Mouse (Mus musculus) limb, embryonic 15.5 days (tissue): ENCODE results near the gene Mapk11. TPM values are rescaled to one million over a fixed set of nuclear protein-coding genes. Genes with fewer than 3 reads are reported as not detected.

ENCODE experiments used
- ATAC-seq: fragments of 200-750 bp; cut with Nextera tagmentation; 2 replicates; pipeline ENCODE4 v1.8.0; 2017; ENCODE audit warnings: low read depth, moderate TSS enrichment; ENCODE audit not compliant: insufficient number of reproducible peaks, low FRiP score, low TSS enrichment
- H3K27ac ChIP-seq: fragments of 300-500 bp; sonication (generic); 2 replicates; pipeline ENCODE4 v1.5.1; 2015; ENCODE audit warnings: moderate library complexity, mild to moderate bottlenecking, inconsistent platforms
- H3K27me3 ChIP-seq: fragments of 300-500 bp; sonication (generic); 2 replicates; pipeline ENCODE4 v1.6.1; 2015; ENCODE audit warnings: inconsistent platforms
- H3K36me3 ChIP-seq: fragments of 300-500 bp; sonication (generic); 2 replicates; pipeline ENCODE4 v1.6.1; 2015; ENCODE audit warnings: inconsistent platforms
- H3K4me1 ChIP-seq: fragments of 300-500 bp; sonication (generic); 2 replicates; pipeline ENCODE4 v1.6.1; 2015; ENCODE audit warnings: inconsistent platforms
- H3K4me2 ChIP-seq: fragments of 300-500 bp; sonication (generic); 2 replicates; pipeline ENCODE4 v1.6.1; 2015; ENCODE audit warnings: mild to moderate bottlenecking, inconsistent platforms
- H3K4me3 ChIP-seq: fragments of 300-500 bp; sonication (generic); 2 replicates; pipeline ENCODE4 v1.5.1; 2015; ENCODE audit warnings: mild to moderate bottlenecking, inconsistent platforms
- H3K9ac ChIP-seq: fragments of 300-500 bp; sonication (generic); 2 replicates; pipeline ENCODE4 v1.6.1; 2015; ENCODE audit warnings: inconsistent platforms
- H3K9me3 ChIP-seq: fragments of 300-500 bp; sonication (generic); 2 replicates; pipeline ENCODE4 v1.6.1; 2016; ENCODE audit warnings: inconsistent platforms
- WGBS: fragments of 180-500 bp; shearing (Covaris S2); methylation state at CpG from one replicate; pipeline ENCODE4 v1.1.7; 2015; 5-methylcytosine and 5-hydroxymethylcytosine counted together
- polyA plus RNA-seq: library from polyadenylated mRNA; unstranded; fragments of >200 nt; fragmentation: Nextera tagmentation; extraction: Ambion mirVana; gene quantifications from 2 replicates; pipeline ENCODE4 v1.2.1, GENCODE M21; 2015

Mapk11 gene
- polyA plus RNA-seq: 7.8 and 8.3 TPM in 2 replicates

GRCm38 (mm10) chr15:89149271-89150040 lies at the start of gene Mapk11:
TSS of gene Mapk11 (minus strand) at chr15:89149628.
- Histone ChIP-seq H3K36me3 (peaks cover 12% of the 10 kb centered on the region), H3K27me3 (peaks cover 39% of the 10 kb centered on the region), H3K4me1 (peaks cover 28% of the 10 kb centered on the region), H3K9me3 (no peaks in the 10 kb centered on the region), H3K4me3 (peak within 1 kb of the TSS; percentile 66), H3K9ac (peak within 1 kb of the TSS; percentile 41), H3K27ac (0 out of 2 replicates have a peak within 1 kb of the TSS, but pooled peaks have one; percentile 18), H3K4me2 (peak within 1 kb of the TSS; percentile 97)
- under 1% methylated on average over 51 of the region's 61 CpGs for WGBS
- peak; percentile 52 for ATAC-seq

GRCm38 (mm10) chr15:89197056-89197455 lies 47.6 kb upstream of the Mapk11 start:
- H3K27ac ChIP-seq: peak overlapping the region; percentile 100
- 73% methylated on average over 15 of the region's 15 CpGs for WGBS
- ATAC-seq: no peak
- peak overlapping the region; percentile 89 for H3K4me3 ChIP-seq
- H3K4me2 ChIP-seq: peak overlapping the region; percentile 66
- H3K27me3 ChIP-seq: no peaks in the 10 kb centered on the region
- peaks cover 14% of the 10 kb centered on the region for H3K4me1 ChIP-seq
- 0 out of 2 replicates have a peak overlapping the region, but pooled peaks have one; percentile 18 for H3K9ac ChIP-seq
- H3K36me3 ChIP-seq: 0 out of 2 replicates have a peak, but pooled peaks cover 3% of the 10 kb centered on the region
- H3K9me3 ChIP-seq: no peaks in the 10 kb centered on the region

GRCm38 (mm10) chr15:89196313-89196706 lies 46.9 kb upstream of the Mapk11 start, which contains the start of gene Dennd6b:
TSS of gene Dennd6b (minus strand) at chr15:89196496.
- H3K4me3 ChIP-seq: peak within 1 kb of the TSS; percentile 89
- 1% methylated on average over 38 of the region's 38 CpGs for WGBS
- H3K27ac ChIP-seq: peak within 1 kb of the TSS; percentile 100
- 0 out of 2 replicates have a peak, but pooled peaks cover 3% of the 10 kb centered on the region for H3K36me3 ChIP-seq
- peak within 1 kb of the TSS; percentile 93 for H3K9ac ChIP-seq
- no peaks in the 10 kb centered on the region for H3K9me3 ChIP-seq
- peaks cover 14% of the 10 kb centered on the region for H3K4me1 ChIP-seq
- H3K4me2 ChIP-seq: peak within 1 kb of the TSS; percentile 66
- H3K27me3 ChIP-seq: no peaks in the 10 kb centered on the region
- ATAC-seq: peak; percentile 98

GRCm38 (mm10) chr15:89195690-89196312 lies 46.4 kb upstream of the Mapk11 start:
- H3K27ac ChIP-seq: peak overlapping the region; percentile 100
- WGBS: under 1% methylated on average over 25 of the region's 25 CpGs

GRCm38 (mm10) chr15:89195261-89195681 lies 45.8 kb upstream of the Mapk11 start:
- Histone ChIP-seq H3K27me3 (no peaks in the 10 kb centered on the region), H3K4me3 (peak overlapping the region; percentile 89), H3K27ac (peak overlapping the region; percentile 100), H3K4me1 (peaks cover 14% of the 10 kb centered on the region), H3K4me2 (peak overlapping the region; percentile 66), H3K9ac (peak overlapping the region; percentile 93), H3K9me3 (no peaks in the 10 kb centered on the region), H3K36me3 (peaks cover 7% of the 10 kb centered on the region; the same call in 1 of the 2 replicates)
- WGBS: 26% methylated on average over 6 of the region's 6 CpGs
- no peak for ATAC-seq

More at GRCm38 (mm10) chr15:89195690-89196312, 46.4 kb upstream of the Mapk11 start:
- H3K9ac ChIP-seq: peak overlapping the region; percentile 93
- no peaks in the 10 kb centered on the region for H3K9me3 ChIP-seq
- 0 out of 2 replicates have a peak, but pooled peaks cover 3% of the 10 kb centered on the region for H3K36me3 ChIP-seq
- ATAC-seq: peak; percentile 94
- no peaks in the 10 kb centered on the region for H3K27me3 ChIP-seq
- H3K4me2 ChIP-seq: peak overlapping the region; percentile 66
- peak overlapping the region; percentile 89 for H3K4me3 ChIP-seq
- H3K4me1 ChIP-seq: peaks cover 14% of the 10 kb centered on the region

- H3K4me3 ChIP-seq: no peak overlapping the region
- H3K36me3 ChIP-seq: peaks cover 24% of the 10 kb centered on the region
- ATAC-seq: no peak
- no peak overlapping the region for H3K4me2 ChIP-seq
- peaks cover 24% of the 10 kb centered on the region for H3K4me1 ChIP-seq
- no peak overlapping the region for H3K27ac ChIP-seq
- WGBS: 83% methylated on average over 5 of the region's 5 CpGs
- H3K27me3 ChIP-seq: no peaks in the 10 kb centered on the region
- no peak overlapping the region for H3K9ac ChIP-seq
- no peaks in the 10 kb centered on the region for H3K9me3 ChIP-seq
Observed at GRCm38 (mm10) chr15:89184937-89185227, 35.5 kb upstream of the Mapk11 start.

GRCm38 (mm10) chr15:89184141-89184936 lies 34.9 kb upstream of the Mapk11 start:
- Histone ChIP-seq H3K9ac (no peak overlapping the region), H3K27me3 (no peaks in the 10 kb centered on the region), H3K4me3 (no peak overlapping the region), H3K4me2 (no peak overlapping the region), H3K4me1 (peaks cover 27% of the 10 kb centered on the region), H3K36me3 (peaks cover 22% of the 10 kb centered on the region), H3K9me3 (no peaks in the 10 kb centered on the region), H3K27ac (no peak overlapping the region)
- ATAC-seq: no peak
- 50% methylated on average over 5 of the region's 5 CpGs for WGBS

GRCm38 (mm10) chr15:89182842-89183241 lies 33.4 kb upstream of the Mapk11 start:
- Histone ChIP-seq H3K9ac (no peak overlapping the region), H3K4me1 (peaks cover 42% of the 10 kb centered on the region), H3K9me3 (no peaks in the 10 kb centered on the region), H3K4me3 (no peak overlapping the region), H3K27ac (peak overlapping the region; percentile 57; the same call in 1 of the 2 replicates), H3K27me3 (no peaks in the 10 kb centered on the region), H3K4me2 (no peak overlapping the region), H3K36me3 (peaks cover 18% of the 10 kb centered on the region)
- ATAC-seq: no peak
- 43% methylated on average over 5 of the region's 5 CpGs for WGBS

GRCm38 (mm10) chr15:89182328-89182741 lies 32.9 kb upstream of the Mapk11 start:
- Histone ChIP-seq H3K36me3 (peaks cover 15% of the 10 kb centered on the region), H3K27ac (peak overlapping the region; percentile 57), H3K9ac (no peak overlapping the region), H3K27me3 (no peaks in the 10 kb centered on the region), H3K4me3 (no peak overlapping the region), H3K4me1 (peaks cover 47% of the 10 kb centered on the region), H3K4me2 (no peak overlapping the region), H3K9me3 (no peaks in the 10 kb centered on the region)
- ATAC-seq: no peak
- 39% methylated on average over 6 of the region's 6 CpGs for WGBS

- H3K4me3 ChIP-seq: peak overlapping the region; percentile 83
- H3K4me1 ChIP-seq: peaks cover 53% of the 10 kb centered on the region
- no peak for ATAC-seq
- H3K9me3 ChIP-seq: no peaks in the 10 kb centered on the region
- peak overlapping the region; percentile 57; the same call in 1 of the 2 replicates for H3K27ac ChIP-seq
- peak overlapping the region; percentile 71 for H3K4me2 ChIP-seq
- H3K9ac ChIP-seq: no peak overlapping the region
- H3K27me3 ChIP-seq: no peaks in the 10 kb centered on the region
- peaks cover 10% of the 10 kb centered on the region for H3K36me3 ChIP-seq
- 66% methylated on average over 10 of the region's 10 CpGs for WGBS
Observed at GRCm38 (mm10) chr15:89181561-89182270, 32.3 kb upstream of the Mapk11 start.
